Mouse (Mus musculus): ENCODE data around the gene Lpcat4.

Gene Lpcat4

DNA sequence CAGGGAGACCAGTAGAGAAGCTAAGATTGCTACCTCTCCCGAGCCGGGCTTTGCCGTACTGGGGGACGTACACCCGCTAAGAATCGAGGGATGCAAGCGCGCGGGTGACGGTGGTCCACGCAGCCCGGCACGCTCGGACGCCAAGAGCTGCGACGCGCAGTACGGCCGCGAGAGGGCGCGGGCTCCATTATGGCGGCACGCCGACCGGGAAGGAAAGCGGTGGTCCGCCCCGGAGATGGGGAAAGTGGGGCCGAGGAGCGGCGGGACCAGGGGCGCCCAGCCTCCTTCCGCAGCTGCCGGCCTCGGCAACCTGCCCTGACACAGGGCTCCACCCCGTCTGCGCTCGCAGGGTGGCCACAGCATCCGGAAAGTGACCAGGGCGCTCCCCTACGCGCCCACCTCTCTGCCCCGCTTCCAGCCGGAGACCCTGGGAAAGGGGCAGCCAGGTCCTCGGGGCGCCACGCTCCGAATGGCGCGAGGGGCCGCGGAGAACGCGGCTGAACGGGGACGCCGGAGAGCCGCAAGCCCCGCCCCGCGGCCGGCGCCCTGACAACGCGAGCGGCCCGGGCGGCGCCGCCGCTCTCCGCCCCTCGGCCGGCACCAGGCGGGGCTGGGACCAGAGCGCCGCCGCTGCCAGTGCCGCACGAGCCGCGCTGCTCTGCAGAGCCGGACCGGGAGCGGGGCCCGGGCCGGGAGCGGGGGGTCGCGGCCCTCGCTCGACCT lies at the start of gene Lpcat4:
Gene Lpcat4, plus strand, starts transcription at position 257 of the 723 bp plus-strand sequence.
- peak; percentile 86 to 89 for DNase-seq

DNA sequence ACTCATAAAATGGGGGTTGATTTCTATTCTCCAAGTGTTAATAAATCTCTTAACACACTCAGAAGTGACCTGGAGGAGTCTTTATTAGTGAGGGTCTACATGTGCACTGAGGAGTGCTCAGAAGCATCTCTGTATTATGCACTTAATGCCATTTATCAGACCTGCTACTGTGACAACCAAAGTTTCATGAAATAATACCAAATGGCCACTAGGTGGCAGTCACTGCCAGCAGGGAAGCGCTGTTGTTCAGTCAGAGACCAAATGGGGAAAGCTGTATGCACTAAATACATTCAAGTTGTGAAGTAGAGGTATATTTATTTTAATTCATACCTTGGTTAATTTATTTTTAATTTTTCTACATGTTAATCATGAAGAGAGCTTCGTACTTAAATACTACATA lies 42.4 kb upstream of the Lpcat4 start:
- peak; percentile 15 to 48 for DNase-seq

DNA sequence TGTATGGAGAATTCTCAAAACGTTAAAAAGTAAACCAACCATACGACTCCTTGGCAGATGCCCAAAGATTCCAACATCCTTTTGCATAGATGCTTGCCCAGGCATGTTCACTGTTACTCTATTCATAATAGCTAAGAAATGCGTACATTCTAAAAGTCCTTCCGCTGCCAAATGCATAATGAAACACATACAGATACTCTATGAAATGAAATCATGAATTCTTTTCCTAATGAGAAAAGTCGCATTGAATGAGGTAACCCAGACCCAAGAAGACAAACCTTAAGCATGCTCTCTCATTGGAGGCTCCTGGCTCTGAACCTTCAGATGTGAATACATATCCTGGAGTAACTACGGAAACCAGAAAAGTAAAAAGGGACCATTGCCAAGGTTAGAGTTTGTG lies 36.2 kb upstream of the Lpcat4 start:
- DNase-seq = no peak

DNA sequence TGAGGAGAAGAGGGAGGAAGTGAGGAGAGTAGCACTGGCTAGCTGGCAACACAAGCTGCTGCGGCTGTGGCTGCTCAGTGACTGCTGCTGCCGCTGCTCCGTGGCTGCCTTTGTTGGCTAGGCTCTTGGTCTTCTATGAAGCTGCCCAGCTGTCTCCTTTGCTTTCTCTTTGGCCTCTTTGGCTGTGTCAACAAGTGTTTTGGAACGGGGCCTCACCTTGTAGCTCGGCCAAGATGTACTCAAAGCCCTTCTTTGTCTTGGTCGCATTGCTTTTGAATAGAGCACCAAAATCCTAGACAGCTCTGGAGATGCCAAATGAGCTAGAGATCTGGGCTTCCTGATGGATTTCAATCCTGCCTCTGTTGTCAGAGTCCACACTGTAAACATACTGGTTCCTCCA lies 29.1 kb upstream of the Lpcat4 start:
- peak; percentile 33 to 39 for DNase-seq

DNA sequence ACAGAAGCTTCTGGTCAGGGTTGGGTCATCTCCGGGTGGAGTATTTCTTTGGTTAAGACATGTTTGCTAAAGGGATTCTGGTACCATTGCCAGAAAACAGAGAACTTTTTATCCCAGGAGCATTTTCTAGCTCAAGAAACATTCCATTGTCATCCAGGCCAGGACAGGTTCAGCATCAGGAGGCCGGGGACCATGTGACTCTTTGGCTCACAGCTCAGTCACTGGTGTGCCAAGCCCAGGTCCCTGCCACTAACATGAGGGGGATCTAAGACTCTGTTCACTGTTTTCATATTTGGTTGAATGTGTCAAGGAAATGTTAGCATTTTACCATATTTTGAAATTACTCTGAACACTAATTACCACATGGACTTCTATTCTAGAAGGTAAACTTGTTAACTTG lies 28.6 kb upstream of the Lpcat4 start:
- no peak for DNase-seq

DNA sequence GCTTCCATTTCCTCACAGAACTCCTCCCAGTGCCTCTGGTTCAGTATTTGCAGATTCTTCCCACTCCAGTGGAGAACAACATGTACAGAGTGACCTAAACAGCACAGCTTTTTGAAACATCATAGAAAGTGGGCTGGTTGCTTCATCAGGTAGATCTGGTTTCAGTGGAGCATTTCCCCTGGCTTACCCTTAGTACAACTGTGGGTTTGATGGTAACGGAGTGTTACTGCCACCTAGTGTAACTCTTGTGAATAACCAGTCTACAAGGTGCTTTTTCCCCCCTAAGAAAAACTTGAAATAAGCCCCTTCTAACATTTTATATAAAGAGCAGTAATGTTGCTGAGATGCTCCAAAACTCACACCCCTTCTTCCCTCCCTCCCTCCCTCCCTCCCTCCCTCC lies 23.3 kb upstream of the Lpcat4 start:
- peak in 1 of 2 experiments; percentile 44 for DNase-seq

DNA sequence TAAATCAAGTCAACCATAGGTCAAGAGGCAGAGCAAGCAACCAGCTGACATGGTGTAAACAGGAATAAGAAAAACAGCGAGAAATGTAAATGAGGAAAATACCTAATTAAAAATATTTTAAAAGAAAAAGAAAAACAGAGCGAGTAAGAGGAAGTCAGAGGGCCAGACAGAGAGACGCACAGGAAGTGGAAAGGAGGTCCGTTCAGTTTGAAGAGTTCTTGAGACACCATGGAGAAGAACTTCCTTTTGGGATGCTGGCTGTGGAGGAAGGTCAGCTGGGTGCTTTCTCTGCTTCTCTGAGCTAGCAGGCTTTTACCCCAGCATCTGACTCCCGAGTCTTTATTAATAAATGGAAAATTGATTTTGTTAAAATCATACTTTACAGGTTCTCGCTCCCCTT lies 21.7 kb upstream of the Lpcat4 start:
- no peak for DNase-seq

DNA sequence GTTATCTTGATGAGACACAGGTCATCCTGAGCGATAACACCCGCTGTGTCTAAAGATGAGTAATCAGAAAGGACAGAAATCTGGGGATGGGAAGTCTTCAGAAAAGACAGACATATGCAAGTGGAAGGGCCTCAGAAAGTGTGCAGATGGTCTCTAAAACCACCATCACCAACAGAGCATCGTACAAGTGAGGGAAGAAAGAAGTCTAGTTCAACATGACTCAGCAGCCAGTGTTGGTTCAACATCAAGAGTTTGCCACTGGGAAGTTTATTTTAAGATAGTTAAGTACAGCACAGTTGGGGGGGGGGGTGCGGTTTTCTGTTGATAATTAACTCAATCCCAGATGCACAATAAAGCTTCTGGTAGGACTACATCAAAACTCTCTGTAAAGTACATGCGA lies 18.4 kb upstream of the Lpcat4 start:
- DNase-seq = no peak

DNA sequence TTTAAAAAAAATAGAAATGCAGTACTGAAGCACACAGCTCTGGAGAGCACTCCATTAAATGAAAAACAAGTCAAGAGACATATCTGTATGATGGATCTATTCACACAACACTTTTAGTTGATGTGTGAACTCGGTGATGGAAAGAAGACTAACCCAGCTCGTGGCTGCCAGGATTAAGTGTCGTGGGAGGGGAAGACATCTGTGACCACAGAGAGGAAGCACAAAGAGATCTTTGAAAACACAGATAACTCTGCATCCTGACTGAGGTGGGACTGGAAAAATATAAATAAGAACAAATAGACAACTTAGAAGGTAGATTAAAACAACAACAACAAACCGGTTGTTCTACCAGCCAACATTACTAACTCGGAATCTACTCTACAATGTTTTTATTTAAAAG lies 16.7 kb upstream of the Lpcat4 start:
- DNase-seq = no peak

DNA sequence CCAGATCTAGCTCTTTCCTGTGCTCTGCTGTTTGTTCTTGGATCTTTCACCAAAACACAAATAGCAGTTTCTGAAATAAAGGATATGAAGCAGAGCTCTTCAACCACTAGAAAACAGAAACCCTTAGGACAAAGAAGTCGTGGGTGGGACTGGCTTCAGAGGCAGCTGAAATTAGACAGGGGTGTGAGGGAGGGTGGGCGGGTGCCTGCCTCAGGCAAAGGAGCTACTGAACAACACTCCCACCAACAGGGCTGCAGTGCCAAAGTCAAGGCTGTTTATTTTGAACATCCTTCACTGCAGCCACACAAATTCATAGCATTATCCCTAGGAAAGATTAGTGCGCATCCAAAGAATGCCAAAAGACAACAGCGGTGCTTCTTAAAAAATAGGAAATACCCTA lies 14.9 kb upstream of the Lpcat4 start:
- DNase-seq = no peak

DNA sequence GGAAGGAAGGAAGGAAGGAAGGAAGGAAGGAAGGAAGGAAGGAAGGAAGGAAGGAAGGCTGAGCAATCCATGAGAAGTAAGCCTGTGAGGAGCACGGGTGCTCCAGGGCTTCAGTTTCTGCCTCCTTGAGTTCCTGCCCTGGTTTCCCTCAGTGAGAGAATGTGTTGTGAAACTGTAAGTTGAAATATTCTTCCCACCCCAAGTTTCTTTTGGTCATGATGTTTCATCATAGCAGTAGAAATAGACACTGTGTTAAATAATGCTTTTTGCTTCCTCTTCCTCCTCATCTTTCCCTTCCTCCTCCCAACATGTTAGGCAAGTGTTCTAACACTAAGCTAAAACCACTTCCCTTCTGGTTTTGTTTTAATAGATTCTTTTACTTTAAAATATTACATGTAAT lies 6.6 kb upstream of the Lpcat4 start:
- no peak for DNase-seq

DNA sequence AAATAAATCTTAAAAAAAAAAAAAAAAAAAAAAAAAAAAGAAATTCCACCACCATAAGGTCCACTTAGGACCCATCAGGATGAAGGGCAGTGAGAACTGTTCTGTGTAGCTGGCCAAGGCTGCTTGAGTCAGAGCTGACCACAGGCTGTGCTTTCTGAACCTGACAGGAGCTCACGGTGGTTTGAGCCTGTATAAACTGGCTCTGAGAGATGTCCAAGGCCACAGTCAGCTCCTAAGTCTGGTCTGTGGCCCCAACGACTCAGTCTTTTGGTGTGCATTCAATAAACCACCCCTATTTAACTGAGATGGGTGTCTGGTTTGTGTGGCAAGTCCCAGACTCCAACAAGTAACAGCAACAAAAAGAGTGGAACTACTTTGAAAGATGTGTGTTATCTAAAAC lies 2.6 kb upstream of the Lpcat4 start:
- DNase-seq = no peak

DNA sequence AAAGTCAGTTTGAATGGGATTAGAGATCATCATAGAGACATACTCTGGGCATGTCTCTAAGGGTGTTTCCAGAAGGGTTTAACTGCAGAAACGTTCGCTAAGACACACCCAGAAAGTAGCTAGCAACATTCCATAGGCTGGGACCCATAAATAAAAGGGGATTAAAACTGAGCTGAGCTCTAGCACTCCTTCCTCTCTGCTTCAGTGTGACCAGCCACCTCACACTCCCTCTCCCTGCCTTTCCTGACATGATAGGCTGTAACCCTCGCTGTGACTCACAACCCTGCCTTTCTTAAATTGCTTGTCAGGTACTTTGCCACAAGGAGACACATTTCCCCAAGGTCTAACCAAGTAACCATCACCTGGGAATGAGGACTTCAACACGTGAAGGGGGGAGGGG lies 1.3 kb upstream of the Lpcat4 start:
- no peak for DNase-seq

DNA sequence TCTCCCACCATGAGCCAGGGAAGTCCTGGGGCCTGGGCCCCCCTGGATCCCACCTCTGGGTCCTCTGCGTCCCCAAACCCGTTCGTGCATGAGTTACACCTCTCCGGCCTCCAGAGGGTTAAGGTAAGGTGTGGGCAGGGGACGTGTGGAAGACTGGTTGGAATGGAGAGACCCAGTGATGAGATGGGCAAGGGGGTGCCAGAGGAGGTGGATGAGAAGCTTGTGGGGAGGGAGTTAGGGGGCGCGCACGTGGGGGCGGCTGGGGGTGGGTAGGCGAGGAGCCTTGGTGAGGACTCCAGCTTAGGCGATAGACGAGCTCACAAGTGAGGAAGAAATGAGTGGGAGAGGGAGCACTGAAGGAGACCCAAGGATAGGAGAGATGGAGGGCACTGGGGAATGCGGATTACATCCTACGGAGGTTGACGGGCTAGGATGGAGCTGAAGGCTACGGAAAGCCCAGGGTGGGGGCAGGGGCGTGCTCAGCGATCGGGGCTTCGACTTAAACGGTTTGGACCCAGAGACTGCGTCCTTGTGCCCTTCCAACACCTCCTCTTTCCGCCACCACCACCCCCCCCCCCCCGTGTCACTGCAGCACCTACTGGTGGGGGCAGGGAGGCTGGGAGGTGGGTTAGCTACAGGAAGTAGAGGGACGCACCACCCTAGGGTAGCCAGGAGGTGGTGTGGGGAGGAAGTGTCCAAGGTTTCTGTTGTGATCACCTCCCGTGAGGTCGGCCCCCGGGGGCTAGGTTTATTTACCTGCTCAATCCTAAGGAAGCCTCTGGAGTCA lies 860 bp downstream of the Lpcat4 start:
- DNase-seq = peak in 1 of 2 experiments; percentile 37

DNA sequence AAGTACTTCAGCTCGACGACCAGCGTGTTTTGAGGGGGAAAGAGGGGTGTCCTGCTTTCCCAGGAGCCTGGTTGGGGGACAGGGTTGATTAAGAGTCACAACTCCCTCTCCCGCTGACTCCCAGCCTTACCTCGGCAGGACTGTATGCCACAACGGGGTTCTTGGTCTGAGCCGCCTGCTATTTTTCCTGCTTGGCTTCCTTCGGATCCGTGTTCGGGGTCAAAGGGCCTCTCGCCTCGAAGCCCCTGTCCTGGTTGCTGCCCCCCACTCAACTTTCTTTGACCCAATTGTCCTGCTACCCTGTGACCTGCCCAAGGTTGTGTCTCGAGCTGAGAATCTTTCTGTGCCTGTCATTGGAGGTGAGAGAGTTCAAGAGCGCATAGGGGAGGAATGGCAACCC lies 2.5 kb downstream of the Lpcat4 start:
- DNase-seq = no peak

DNA sequence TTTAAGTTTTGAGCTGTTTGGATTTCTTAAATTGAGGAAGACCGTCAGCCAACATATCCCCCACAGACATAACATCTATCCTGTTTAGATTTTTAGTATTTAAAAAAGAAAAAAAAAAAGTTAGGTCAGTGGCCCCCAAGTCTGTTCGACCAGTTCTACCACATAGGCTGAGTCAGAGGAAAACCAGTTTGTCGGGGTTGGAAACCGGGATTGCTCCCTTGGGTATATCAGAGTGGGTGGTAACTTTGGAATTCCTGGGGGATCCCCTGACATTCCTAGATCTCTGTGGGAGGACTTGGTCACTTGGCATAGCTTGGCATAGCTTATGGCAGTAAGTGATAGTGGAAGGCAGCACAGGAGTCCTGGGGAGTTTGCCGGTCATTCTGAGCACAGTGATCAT lies 6.0 kb downstream of the Lpcat4 start:
- DNase-seq = peak in 1 of 2 experiments; percentile 52

DNA sequence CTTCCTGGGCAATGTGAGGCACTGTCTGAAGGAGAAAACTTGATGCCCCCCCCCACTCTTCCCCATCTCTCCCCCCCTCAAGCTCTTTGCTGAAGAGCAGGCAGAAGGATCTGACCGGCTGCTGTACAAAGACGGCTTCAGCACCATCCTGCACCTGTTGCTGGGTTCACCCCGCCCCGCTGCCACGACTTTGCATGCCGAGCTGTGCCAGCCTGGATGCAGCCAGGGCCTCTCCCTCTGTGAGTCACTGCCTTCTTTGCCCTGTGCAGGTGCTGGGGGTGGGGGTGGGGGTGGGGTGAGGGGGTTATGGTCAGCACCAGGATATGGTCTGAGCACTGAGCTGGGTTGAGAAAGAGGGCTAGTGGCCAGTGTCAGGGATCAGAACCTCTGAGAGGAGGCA lies 6.9 kb downstream of the Lpcat4 start:
- DNase-seq = no peak

DNA sequence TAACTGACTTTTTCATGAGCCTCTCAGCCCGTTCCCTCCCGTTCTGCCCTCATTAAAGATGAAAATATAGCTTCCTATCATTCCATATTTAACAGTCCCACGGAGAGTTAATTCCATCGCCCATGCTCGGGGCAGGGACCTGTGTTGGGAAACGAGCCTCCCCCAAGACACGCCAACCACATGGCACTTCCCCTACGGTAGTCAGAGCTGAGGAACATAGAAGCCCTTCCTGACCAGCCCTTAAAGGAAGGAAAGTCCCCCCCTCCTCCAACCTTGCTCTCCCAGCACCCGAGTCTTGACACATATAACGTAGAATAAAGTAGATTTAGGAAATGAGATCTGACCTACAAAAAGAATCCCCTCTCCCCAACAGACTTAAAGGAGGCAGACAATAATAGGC lies 8.1 kb downstream of the Lpcat4 start:
- DNase-seq = no peak

DNA sequence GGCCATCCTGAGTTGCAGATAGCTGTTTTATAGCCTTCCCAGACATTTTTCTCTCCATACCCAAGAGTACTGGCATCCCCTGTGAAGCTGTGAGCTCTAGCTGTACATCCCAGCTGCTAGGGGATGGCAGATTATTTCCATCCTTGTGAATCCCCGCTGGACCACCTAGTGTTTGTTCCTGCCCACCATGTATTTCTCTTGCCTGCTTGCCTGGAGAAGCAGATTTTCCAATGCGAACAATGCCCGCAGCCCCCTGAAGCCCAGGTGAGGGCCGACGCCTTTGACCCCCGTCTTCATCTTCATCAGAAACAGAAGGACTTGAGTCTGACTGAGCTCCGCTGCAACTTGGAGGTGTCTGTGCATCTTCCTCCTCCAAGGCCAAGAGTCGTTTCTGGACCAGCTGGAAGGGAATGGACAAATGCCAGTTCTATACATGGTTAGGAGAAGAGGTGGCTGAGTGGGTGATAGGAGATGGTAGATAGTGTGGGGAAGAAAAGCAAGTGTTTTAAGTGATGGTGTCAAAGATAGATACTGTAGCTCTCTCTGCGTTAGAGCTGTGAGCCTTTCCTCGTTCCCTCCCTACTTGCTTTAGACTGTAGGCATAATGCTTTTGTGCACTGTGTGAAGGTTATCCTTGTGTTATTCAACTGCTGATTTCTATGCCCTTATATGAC lies 10.6 kb downstream of the Lpcat4 start:
- DNase-seq = no peak

DNA sequence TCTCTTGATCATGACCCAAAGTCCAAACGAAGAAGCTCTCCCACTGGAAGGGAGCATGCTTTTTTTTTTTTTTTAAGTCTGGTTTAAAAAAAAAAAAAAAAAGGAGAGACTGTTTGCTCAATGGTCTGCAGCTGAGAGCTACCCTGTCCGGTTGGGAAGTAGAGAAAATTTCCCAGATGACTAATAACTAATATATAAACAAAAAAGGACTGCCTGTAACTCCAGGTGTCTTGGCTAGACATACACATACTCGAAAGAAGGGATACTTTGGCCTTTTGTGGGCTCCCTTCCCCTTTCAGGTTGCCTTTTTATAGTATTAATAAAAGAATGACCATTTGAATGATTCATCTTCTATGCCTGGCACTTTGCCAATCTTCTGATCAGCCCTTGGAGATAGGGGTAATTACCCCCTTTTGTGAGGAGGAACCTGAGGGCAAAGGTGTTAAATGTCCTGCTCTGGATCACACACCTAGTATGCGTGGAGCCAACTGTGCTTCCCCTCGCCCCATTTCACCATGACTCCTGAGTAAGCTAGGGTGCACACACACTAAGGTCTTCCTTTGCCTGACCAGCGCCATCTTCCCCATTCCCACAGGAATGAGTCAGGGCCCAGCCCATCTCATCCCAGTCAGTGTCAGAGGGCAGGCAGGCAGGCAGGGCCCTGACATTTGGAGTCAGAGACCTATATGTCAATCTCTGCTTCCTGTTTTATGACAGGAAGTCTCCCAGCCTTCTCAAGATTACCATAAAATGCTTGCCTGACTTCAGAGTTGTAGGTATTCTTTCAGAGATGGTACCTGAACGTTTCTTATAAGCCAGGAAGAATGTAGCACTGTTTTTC lies 15.6 kb downstream of the Lpcat4 start:
- no peak for DNase-seq

DNA sequence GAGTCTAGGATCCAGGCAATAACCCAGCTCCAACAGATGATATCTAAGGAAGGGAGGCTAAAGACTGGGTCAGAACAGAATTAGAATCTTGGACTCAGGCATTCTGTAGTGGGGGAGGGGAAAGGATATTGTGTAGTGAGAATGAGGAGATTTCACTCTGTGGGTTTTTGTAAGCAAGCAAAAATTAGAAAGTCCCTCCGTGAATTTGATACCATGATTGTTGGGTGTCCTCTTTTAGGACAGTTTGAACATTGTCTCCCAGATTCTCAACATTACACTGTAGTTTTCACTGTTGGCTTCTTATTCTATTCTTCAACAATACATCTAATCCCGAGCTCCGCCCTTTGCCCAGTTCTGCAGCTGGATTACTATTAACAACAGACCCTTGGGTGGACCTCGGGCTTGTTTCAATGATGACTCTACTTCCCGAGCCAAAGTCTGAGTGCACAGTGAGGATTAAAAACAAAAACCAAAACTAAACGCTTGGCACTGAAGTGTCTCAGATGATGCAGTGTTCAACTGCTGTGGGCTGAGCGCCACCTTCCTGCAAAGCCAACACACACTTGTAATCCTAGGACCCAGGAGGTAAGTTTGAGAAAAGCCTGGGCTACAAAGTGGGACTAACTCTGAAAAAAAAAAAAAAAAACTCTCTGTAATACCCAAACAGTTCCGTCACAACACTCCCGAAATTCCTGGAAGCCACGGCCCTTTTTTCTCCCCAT lies 20.1 kb downstream of the Lpcat4 start, which contains the start of gene Nutm1:
Gene Nutm1, minus strand, starts transcription at position 51 of the 722 bp plus-strand sequence.
- DNase-seq = no peak
